ENCODE assay signal across 17 mouse cellular contexts in the genomic region with DNA sequence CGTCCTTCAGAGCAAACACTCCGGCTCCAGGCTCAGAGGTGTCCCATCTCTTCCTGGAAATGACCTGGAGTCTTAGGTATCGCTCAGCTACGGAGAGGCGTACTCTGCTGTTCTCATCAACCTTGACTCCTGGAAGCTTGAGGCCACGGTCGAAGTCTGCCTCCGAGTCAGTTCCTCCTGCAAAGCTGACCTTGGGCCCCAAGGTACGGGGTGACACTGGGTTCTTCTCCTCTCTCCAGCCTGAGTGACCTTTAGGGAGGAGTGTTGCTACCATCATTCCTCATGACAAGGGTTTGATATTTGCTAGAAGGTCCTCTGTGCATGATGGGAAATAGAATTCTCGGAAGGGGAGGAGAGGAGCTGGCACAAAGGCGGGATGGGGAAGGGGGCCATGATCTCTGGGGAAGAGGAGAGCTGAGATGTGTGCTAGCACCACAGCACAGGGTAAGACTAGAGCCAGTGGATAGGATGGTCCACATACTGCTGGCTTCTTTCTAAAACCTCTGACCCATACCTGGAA.
DNase-seq lines count a peak whose midpoint lies in the region.
"Had no signal": no experiment of that assay in that cellular context is flagged by ENCODE, and none has a peak within 500 bp of the region (broad histone marks: within the 10 kb centered on the region; RNA-seq: fewer than 3 reads in every experiment).

No protein-coding gene starts in this region.

- no peaks in the 10 kb centered on the region for H3K36me3 ChIP-seq in heart, embryonic 10.5 days
- H3K36me3 ChIP-seq: embryonic facial prominence, embryonic 13.5 days; forebrain, embryonic 12.5 days; G1E; heart, embryonic 13.5 days; hindbrain, embryonic 12.5 days had no signal

- no peak overlapping the region; the same call in 1 of the 2 replicates for H3K27ac ChIP-seq in heart, embryonic 10.5 days
- H3K27ac ChIP-seq: embryonic facial prominence, embryonic 13.5 days; forebrain, embryonic 12.5 days; heart, adult 2 months; heart, embryonic 13.5 days; hindbrain, embryonic 12.5 days had no signal

- peak; percentile 68 to 71 for DNase-seq in adrenal gland, adult (ENCODE audit: inconsistent age in 2 of 2, low spot score in 1 of 2)
- DNase-seq in adrenal gland, postnatal 25 days: no peak
- peak; percentile 11 for DNase-seq in cerebellum, adult 11-12 months
- no peak for DNase-seq in cerebellum, postnatal 25 days
- DNase-seq in heart, embryonic 10.5 days (ENCODE audit: low spot score): peak; percentile 60
- DNase-seq in heart, adult 8-10 months (ENCODE audit: low spot score): no peak
- DNase-seq in adrenal gland, postnatal 36 days: peak; percentile 9 to 29
- DNase-seq: B cell, adult 2 months; gastrocnemius, postnatal 10 days; heart, adult 2 months; heart, postnatal 4 days; kidney, adult 11 months had no signal

- H3K27me3 ChIP-seq in heart, embryonic 10.5 days (ENCODE audit: insufficient read depth, poor library complexity, severe bottlenecking): peaks cover 12% of the 10 kb centered on the region
- H3K27me3 ChIP-seq: embryonic facial prominence, embryonic 13.5 days; forebrain, embryonic 12.5 days; heart, embryonic 13.5 days; hindbrain, embryonic 12.5 days had no signal

- peaks cover 23% of the 10 kb centered on the region for H3K4me1 ChIP-seq in heart, embryonic 10.5 days

- H3K9me3 ChIP-seq in heart, embryonic 10.5 days: no peaks in the 10 kb centered on the region
- H3K9me3 ChIP-seq: embryonic facial prominence, embryonic 13.5 days; forebrain, embryonic 12.5 days; heart, embryonic 13.5 days; hindbrain, embryonic 12.5 days had no signal

- 79% methylated on average over 11 of the region's 11 CpGs for whole genome bisulfite sequencing in heart, embryonic 10.5 days

- no peak overlapping the region for H3K4me3 ChIP-seq in heart, embryonic 10.5 days
- H3K4me3 ChIP-seq: embryonic facial prominence, embryonic 13.5 days; forebrain, embryonic 12.5 days; heart, adult 2 months; heart, embryonic 13.5 days; hindbrain, embryonic 12.5 days had no signal

Comparison
In these comparisons a context has a peak if more than half of its experiments do, and no peak if none do; other contexts are left out.
1. DNase-seq: peak in adrenal gland, adult (2 of 2), cerebellum, adult 11-12 months (single experiment), heart, embryonic 10.5 days (single experiment) and adrenal gland, postnatal 36 days (2 of 2); none in adrenal gland, postnatal 25 days (single experiment), cerebellum, postnatal 25 days (0 of 2) and heart, adult 8-10 months (single experiment).